Mouse (Mus musculus) B cell, adult 2 months (primary cell): ENCODE data around the gene Timm23.
A peak's percentile ranks its signal among the peaks of the same experiment; 100 is the strongest.
"Not testable (repeated sequence)": the region's sequence is repeated elsewhere in the genome, so short reads cannot be mapped to it uniquely, and the experiment has no call there.

ENCODE experiments used
- DNase-seq, 2 experiments: peaks; one replicate each; pipeline ENCODE4 v3.0.0; 2022

Timm23 gene

GRCm38 (mm10) chr14:32201791-32202451 is at the start of gene Timm23, which contains the start of gene Parg:
Gene Timm23 (minus strand): TSS chr14:32201898.
Gene Parg (plus strand): TSS chr14:32201949.
- DNase-seq, result peak; percentile 83 to 86

GRCm38 (mm10) chr14:32249616-32250015 is 47.9 kb upstream of the Timm23 start:
- DNase-seq, result no peak

GRCm38 (mm10) chr14:32246019-32246418 is 44.3 kb upstream of the Timm23 start:
- DNase-seq, result no peak

GRCm38 (mm10) chr14:32242401-32242800 is 40.7 kb upstream of the Timm23 start:
- DNase-seq, result no peak

- DNase-seq, result peak; percentile 76 to 81
These were observed 27.3 kb upstream of the Timm23 start for GRCm38 (mm10) chr14:32228996-32229395.

- no peak for DNase-seq
These were observed 24.9 kb upstream of the Timm23 start for GRCm38 (mm10) chr14:32226601-32227000.

GRCm38 (mm10) chr14:32201354-32201753 is 344 bp downstream of the Timm23 start:
- DNase-seq, result no peak

GRCm38 (mm10) chr14:32193557-32193956 is 8.1 kb downstream of the Timm23 start:
- peak in 1 of 2 experiments; percentile 12 for DNase-seq

- DNase-seq, result peak; percentile 60
These were observed 9.3 kb downstream of the Timm23 start for GRCm38 (mm10) chr14:32192437-32192836.

- DNase-seq, result no peak
These were observed 9.8 kb downstream of the Timm23 start for GRCm38 (mm10) chr14:32191926-32192325.

- no peak for DNase-seq
These were observed 10.9 kb downstream of the Timm23 start for GRCm38 (mm10) chr14:32190627-32191391.

GRCm38 (mm10) chr14:32183846-32184245 is 17.9 kb downstream of the Timm23 start:
- DNase-seq, result no peak

GRCm38 (mm10) chr14:32180861-32181260 is 20.8 kb downstream of the Timm23 start:
- DNase-seq, result no peak

- DNase-seq, result no peak
These were observed 22.1 kb downstream of the Timm23 start for GRCm38 (mm10) chr14:32179393-32180195.

GRCm38 (mm10) chr14:32176590-32176989 is 25.1 kb downstream of the Timm23 start:
- not testable (repeated sequence) for DNase-seq

GRCm38 (mm10) chr14:32175310-32175709 is 26.4 kb downstream of the Timm23 start:
- no peak for DNase-seq

- DNase-seq, result no peak
These were observed 31.6 kb downstream of the Timm23 start for GRCm38 (mm10) chr14:32170137-32170536.

GRCm38 (mm10) chr14:32168653-32169231 is 33.0 kb downstream of the Timm23 start:
- DNase-seq, result no peak

GRCm38 (mm10) chr14:32167326-32167725 is 34.4 kb downstream of the Timm23 start:
- DNase-seq, result no peak

GRCm38 (mm10) chr14:32166840-32167239 is 34.9 kb downstream of the Timm23 start:
- no peak for DNase-seq

- no peak for DNase-seq
These were observed 35.6 kb downstream of the Timm23 start for GRCm38 (mm10) chr14:32166062-32166441.

GRCm38 (mm10) chr14:32165278-32166061 is 36.2 kb downstream of the Timm23 start:
- peak; percentile 90 to 91 for DNase-seq
